Mouse (Mus musculus) thymus, postnatal 14 days (tissue): ENCODE results near the gene Cfap69.

Source experiments
- DNase-seq: peaks from one replicate; pipeline ENCODE4 v3.0.0; 2021

Cfap69 gene

GRCm38 (mm10) chr5:5648817-5649569, 15.0 kb downstream of the Cfap69 start:
- no peak for DNase-seq

GRCm38 (mm10) chr5:5646173-5646572, 17.9 kb downstream of the Cfap69 start:
- no peak for DNase-seq

- DNase-seq: no peak
Measured at GRCm38 (mm10) chr5:5638496-5638895, 25.5 kb downstream of the Cfap69 start.

GRCm38 (mm10) chr5:5625491-5625890, 38.5 kb downstream of the Cfap69 start:
- DNase-seq: no peak

- no peak for DNase-seq
Measured at GRCm38 (mm10) chr5:5618329-5618728, 45.7 kb downstream of the Cfap69 start.

- DNase-seq: no peak
Measured at GRCm38 (mm10) chr5:5610540-5610939, 53.5 kb downstream of the Cfap69 start.

- DNase-seq: no peak
Measured at GRCm38 (mm10) chr5:5587686-5588085, 76.4 kb downstream of the Cfap69 start.

- no peak for DNase-seq
Measured at GRCm38 (mm10) chr5:5573749-5574317, 90.2 kb downstream of the Cfap69 start, which contains the start of gene Gm8773. TSS of gene Gm8773 (plus strand) at chr5:5573799.

GRCm38 (mm10) chr5:5562435-5562834, 101.6 kb downstream of the Cfap69 start:
- no peak for DNase-seq

- DNase-seq: no peak
Measured at GRCm38 (mm10) chr5:5561041-5561706, 102.9 kb downstream of the Cfap69 start.

- DNase-seq: no peak
Measured at GRCm38 (mm10) chr5:5559798-5560197, 104.2 kb downstream of the Cfap69 start.

GRCm38 (mm10) chr5:5559079-5559740, 104.8 kb downstream of the Cfap69 start, which contains the start of gene Gtpbp10:
TSS of gene Gtpbp10 (minus strand) at chr5:5559538.
- peak; percentile 92 for DNase-seq

- no peak for DNase-seq
Measured at GRCm38 (mm10) chr5:5551110-5551509, 112.9 kb downstream of the Cfap69 start.

- DNase-seq: no peak
Measured at GRCm38 (mm10) chr5:5540385-5540784, 123.7 kb downstream of the Cfap69 start.

- DNase-seq: no peak
Measured at GRCm38 (mm10) chr5:5539771-5540170, 124.3 kb downstream of the Cfap69 start.

GRCm38 (mm10) chr5:5536131-5536530, 127.9 kb downstream of the Cfap69 start:
- no peak for DNase-seq

- DNase-seq: no peak
Measured at GRCm38 (mm10) chr5:5533656-5534420, 130.2 kb downstream of the Cfap69 start.
